Mouse (Mus musculus) heart, adult 2 months (tissue): ENCODE measurements around the gene Obp2b.

ENCODE experiments used
- CTCF ChIP-seq: fragments of 200-600 bp; IDR thresholded peaks from 2 replicates; pipeline ENCODE4 v1.8.1; 2022; ENCODE audit warnings: antibody characterized with exemption, mild to moderate bottlenecking, moderate library complexity
- EP300 ChIP-seq: fragments of 200-500 bp; IDR thresholded peaks from 2 replicates; pipeline ENCODE4 v1.6.1; 2011; ENCODE audit warnings: low read depth, low read length, control low read depth; ENCODE audit not compliant: insufficient read depth
- POLR2A ChIP-seq: fragments of 200-500 bp; IDR thresholded peaks from 2 replicates; pipeline ENCODE4 v1.6.1; 2011; ENCODE audit warnings: mild to moderate bottlenecking, low read depth, low read length, control low read depth; ENCODE audit not compliant: insufficient read depth

- no peak for TF ChIP-seq EP300
- no peak for TF ChIP-seq CTCF
- TF ChIP-seq POLR2A, result no peak
These were observed 21.3 kb downstream of the Obp2b start for GRCm38 (mm10) chr2:25758064-25758625.
